Mouse (Mus musculus) thymus, postnatal 36 days (tissue): ENCODE measurements around the gene Kcnn1.
A peak's percentile ranks its signal among the peaks of the same experiment; 100 is the strongest.

Source experiments
- DNase-seq, 2 experiments: peaks; one replicate each; pipeline ENCODE4 v3.0.0; 2022; ENCODE audit warnings: mixed read lengths in 2 of 2

Gene Kcnn1

DNA sequence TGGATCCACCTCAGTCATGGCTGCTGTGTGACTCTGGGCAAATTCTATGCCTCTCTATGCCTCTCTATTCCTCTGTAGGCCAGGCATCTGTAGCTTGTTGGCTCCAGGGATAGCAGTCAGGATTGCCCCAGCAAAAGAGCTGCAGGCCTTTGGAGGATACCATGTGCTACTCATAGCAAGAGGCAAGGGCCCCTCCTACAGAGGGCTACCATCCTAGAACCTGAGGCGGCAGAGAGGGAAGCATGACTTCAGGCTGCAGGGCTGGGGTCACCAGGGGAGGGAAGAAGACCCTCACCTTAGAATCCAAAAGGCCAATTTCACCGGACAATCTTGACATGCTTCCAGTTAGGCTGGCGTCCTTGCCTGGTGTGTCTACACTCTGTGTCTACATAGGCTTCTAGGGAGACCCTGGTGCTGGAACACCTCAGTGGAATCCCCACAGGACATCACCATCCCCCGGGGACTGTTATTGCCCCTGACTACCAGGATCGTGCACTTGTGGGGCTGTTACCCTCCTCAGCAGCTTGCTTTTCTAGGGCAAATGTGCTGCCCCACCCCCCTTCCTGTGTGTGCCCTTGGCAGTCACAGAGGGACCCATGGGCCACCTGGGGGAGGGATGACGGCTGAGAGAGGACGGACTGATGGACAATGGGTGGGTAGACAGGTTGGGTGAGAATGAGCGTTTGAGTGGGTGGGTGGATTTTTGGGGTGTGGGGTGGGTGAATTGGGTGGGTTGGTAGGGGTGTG lies 53.9 kb downstream of the Kcnn1 start:
- peak; percentile 76 to 86 for DNase-seq

DNA sequence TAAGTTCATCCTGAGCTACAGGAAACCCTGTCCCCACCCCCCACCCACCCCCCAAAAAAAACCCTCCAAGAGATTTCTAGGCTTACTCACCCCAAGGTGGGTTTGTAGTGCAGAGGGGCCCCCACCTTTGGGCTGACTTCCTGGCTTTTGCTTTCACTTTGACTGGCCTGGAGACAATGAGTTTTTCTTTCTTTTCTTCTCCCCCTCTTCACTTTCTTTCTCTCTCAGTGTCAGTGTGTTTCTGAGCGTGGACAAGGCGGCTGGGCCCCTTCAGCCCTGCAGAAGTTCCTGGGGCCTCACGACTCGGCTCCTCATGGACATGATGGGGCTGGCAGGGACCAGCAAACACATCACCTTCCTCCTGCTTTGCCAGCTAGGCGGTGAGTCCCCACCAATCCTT lies 54.8 kb downstream of the Kcnn1 start, which contains the start of gene Il12rb1:
Gene Il12rb1 (plus strand): TSS at position 211 of the 400 bp plus-strand sequence.
- DNase-seq, result peak; percentile 55 to 65

- peak in 1 of 2 experiments; percentile 42 for DNase-seq
Measured at GRCm38 (mm10) chr8:70807304-70807703, 55.8 kb downstream of the Kcnn1 start.

- DNase-seq, result peak; percentile 78 to 86
Measured at GRCm38 (mm10) chr8:70806541-70806940, 56.5 kb downstream of the Kcnn1 start.

DNA sequence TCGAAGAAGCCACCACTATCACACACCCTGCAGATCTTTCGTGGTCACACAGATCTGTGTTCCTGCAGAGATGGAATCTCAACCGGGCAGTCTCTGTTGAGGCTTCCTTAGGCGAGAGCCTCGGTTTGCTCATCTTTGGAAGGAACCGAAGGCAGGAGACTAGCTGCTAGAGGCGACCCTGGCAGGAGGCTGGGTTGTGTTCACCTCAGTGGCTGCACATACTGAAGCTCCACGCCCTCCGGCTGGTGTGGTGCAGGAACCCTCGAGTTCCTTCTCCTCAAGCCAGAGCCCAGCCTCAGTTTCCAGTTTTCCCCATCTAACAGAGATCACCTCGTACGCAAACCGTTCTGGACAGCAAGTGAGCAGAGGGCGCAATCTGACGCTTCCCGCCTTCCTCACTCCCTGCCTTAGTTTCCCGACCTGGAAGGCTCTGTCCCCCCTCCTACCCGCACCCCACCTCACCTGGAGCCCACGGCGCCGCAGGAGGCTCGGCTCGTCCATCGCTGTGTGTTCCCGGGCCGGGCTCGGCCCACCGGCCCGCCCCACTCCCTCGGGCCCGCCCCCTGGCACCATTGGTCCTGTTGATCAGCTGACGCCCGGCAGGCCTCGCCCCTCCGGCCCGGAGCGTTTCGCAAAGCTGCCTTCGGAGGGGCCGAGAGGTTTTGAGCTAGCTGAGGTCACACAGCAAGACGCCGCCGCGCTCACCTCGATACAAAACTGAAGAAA lies 58.4 kb downstream of the Kcnn1 start, which contains the start of gene Mast3:
Gene Mast3 (minus strand): TSS at position 574 of the 726 bp plus-strand sequence.
- DNase-seq, result peak; percentile 84 to 87

DNA sequence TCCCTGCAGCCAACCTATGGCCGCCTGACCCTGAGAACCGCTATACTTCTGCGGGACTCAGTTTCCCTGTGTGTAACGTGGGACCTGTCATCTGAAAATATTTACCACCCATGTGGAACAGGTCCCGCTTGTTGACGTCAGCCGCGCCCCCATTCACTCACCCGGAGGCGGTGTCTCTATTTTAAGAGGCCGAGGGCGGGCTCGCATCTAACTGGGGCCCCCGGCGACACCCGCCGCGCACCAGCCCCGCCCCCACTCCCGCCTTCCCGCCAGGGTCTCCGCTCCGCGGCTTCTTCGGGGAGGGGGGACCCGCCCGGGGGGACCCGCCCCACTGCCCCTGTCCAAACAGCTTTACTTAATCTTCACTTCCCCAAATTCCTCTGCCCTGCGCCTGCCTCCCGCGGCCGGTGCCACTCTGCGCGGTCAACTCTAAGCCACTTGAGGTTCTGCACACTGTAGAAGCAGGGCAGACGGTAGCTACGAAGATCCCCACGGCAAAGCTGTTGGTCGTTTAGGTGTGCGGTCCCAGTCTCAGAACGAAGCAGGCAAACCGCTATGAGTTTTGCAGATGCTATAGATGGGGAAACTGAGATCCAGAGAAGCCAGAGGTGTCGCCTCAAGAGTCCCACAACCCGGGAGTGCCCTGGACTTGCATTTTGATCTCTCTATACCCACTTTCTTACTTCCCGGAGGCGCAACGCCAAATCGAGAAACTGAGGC lies 59.1 kb downstream of the Kcnn1 start:
- peak; percentile 87 to 90 for DNase-seq

DNA sequence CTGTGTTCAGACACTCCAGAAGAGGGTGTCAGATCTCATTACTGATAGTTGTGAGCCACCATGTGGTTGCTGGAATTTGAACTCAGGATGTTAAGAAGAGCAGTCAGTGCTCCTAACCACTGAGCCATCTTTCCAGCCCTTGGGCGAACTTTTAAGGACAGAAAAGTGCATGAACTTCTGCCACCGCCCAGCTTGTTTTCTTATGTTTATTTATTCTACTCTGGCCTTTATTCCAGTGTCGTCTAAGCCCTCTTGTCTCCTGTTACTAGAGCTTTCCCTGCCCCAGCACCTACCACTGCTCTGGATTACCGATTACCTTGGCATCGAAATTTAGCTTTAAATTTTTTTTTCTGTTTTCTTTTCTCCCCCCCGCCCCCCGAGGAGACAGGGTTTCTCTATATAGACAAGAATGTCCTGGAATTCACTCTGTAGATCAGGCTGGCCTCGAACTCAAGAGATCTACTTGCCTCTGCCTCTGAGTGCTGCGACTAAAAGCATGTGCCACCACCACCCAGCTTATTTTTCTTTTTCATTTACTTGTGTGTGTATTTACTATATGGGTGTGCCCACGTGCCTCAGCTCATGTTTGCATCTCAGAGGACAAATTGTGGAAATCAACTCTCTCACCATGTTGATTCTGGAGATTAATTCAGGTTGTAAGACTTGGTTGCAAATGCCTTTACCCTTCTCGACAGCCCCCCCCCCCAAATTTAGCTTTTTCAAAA lies 60.1 kb downstream of the Kcnn1 start:
- no peak for DNase-seq

- no peak for DNase-seq
Measured at GRCm38 (mm10) chr8:70801830-70802229, 61.2 kb downstream of the Kcnn1 start.

- DNase-seq, result peak; percentile 75 to 83
Measured at GRCm38 (mm10) chr8:70801156-70801555, 61.9 kb downstream of the Kcnn1 start.

GRCm38 (mm10) chr8:70800648-70801047 lies 62.4 kb downstream of the Kcnn1 start:
- DNase-seq, result peak in 1 of 2 experiments; percentile 57

- DNase-seq, result no peak
Measured at GRCm38 (mm10) chr8:70798281-70798680, 64.8 kb downstream of the Kcnn1 start.

DNA sequence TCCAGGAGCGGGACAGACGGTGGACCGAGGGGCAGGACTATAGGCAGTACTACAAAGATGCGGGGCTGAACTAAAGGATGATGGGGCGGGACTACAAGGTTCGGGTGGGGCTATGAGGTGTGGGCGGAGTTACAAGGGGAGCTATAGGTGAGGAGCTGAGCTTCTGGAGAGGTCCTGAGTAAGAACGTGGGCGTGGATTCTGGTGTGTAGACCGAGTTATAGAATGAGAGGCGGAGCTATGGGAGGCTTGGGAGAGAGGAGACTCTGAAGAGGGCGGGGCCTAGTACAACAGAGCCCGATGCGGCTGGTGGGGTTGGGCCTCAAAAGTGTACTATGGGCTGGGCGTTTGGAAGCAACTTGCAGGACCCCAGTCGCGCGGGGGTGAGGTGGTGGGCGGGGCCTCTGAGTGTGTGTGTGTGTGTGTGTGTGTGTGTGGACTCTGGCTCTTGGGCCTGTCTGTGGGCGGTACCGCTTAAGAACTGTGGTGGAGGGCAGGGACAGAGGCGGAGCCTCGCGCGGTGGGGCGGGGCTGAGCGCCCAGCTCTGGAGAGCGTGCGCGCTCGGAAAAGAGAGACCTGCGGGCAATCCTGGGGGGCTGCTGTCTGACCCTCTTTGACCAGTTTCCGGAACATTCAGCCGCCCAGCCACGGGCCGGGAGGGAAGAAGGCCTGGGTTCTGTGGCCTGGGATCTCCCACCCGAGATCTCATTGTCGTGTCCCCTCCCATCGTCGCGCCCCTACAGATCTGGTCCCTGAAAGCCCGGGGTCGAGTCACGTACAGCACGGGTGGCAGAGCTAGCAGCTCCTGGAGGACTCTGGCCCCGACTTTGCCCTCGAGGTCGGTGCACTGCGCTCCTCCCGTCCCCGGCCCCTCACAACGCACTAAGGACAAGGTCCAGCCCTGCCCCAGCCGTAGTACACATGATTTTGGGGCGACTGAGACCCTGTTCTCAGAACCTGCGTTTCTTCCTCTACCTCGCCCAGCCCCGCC lies 65.7 kb downstream of the Kcnn1 start:
- DNase-seq, result peak; percentile 79 to 85

- no peak for DNase-seq
Measured at GRCm38 (mm10) chr8:70796403-70797080, 66.5 kb downstream of the Kcnn1 start.

GRCm38 (mm10) chr8:70795370-70795769 lies 67.7 kb downstream of the Kcnn1 start:
- no peak for DNase-seq

DNA sequence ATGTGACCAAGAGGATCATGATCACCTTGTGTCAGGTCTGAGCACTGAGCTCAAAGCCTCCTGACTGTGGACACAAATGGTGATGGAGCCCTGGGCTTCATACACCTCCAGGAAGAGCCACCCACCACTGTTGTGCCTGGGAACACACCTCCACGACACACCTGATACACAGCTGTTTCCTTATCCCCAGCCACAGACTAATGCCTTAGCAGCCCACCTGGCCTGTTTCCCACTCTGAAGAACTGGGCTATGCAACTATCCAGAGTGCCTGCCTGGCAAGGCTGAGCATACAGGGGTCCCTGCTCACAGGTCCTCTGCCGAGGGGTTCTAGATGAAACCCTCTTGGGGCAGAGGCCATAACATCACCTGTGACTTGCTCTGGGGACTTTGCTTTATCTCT lies 68.8 kb downstream of the Kcnn1 start:
- no peak for DNase-seq

- no peak for DNase-seq
Measured at GRCm38 (mm10) chr8:70792700-70793099, 70.4 kb downstream of the Kcnn1 start.
